Mouse (Mus musculus) heart, embryonic 13.5 days (tissue): Measurements from ENCODE around the gene Parp1. TPM values are rescaled to one million over a fixed set of nuclear protein-coding genes. Genes with fewer than 3 reads are reported as not detected.

Source experiments
- ATAC-seq: fragments of 200-750 bp; cut with Nextera tagmentation; 2 replicates; pipeline ENCODE4 v1.8.0; 2017; ENCODE audit warnings: moderate TSS enrichment; ENCODE audit not compliant: insufficient number of reproducible peaks, low FRiP score, low TSS enrichment; ENCODE audit errors: extremely low read depth
- H3K27ac ChIP-seq: fragments of 300-500 bp; sonication (generic); replicated peaks from 2 replicates; pipeline ENCODE4 v1.5.1; 2015; ENCODE audit warnings: moderate library complexity, mild to moderate bottlenecking, inconsistent platforms
- H3K27me3 ChIP-seq: fragments of 300-500 bp; sonication (generic); replicated peaks from 2 replicates; pipeline ENCODE4 v1.6.1; 2015; ENCODE audit warnings: mild to moderate bottlenecking, inconsistent platforms
- H3K36me3 ChIP-seq: fragments of 300-500 bp; sonication (generic); 2 replicates; pipeline ENCODE4 v1.6.1; 2015; ENCODE audit warnings: mild to moderate bottlenecking, inconsistent platforms
- H3K4me1 ChIP-seq: fragments of 300-500 bp; sonication (generic); 2 replicates; pipeline ENCODE4 v1.6.1; 2015; ENCODE audit warnings: inconsistent platforms
- H3K4me2 ChIP-seq: fragments of 300-500 bp; sonication (generic); 2 replicates; pipeline ENCODE4 v1.6.1; 2015; ENCODE audit warnings: inconsistent platforms, mild to moderate bottlenecking, moderate library complexity
- H3K4me3 ChIP-seq: fragments of 300-500 bp; sonication (generic); 2 replicates; pipeline ENCODE4 v1.5.1; 2015; ENCODE audit warnings: moderate library complexity, mild to moderate bottlenecking, inconsistent platforms
- H3K9ac ChIP-seq: fragments of 300-500 bp; sonication (generic); 2 replicates; pipeline ENCODE4 v1.6.1; 2015; ENCODE audit warnings: inconsistent platforms, mild to moderate bottlenecking, moderate library complexity
- H3K9me3 ChIP-seq: fragments of 300-500 bp; sonication (generic); 2 replicates; pipeline ENCODE4 v1.6.1; 2016; ENCODE audit warnings: inconsistent platforms
- WGBS: fragments of 180-500 bp; shearing (Covaris S2); methylation state at CpG from one replicate; pipeline ENCODE4 v1.1.7; 2015; ENCODE audit warnings: mixed read lengths; 5-methylcytosine and 5-hydroxymethylcytosine counted together
- microRNA-seq: library from miRNA; unstranded; fragments of <30 nt; microRNA quantifications from one replicate; pipeline ENCODE4, GENCODE M21; 2016
- polyA plus RNA-seq: library from polyadenylated mRNA; unstranded; fragments of >200 nt; fragmentation: Nextera tagmentation; extraction: Ambion mirVana; gene quantifications from 2 replicates; pipeline ENCODE4 v1.2.1, GENCODE M21; 2015

The Parp1 gene
- polyA plus RNA-seq, 1 experiment from 2014 or later, result 85.4 TPM

DNA sequence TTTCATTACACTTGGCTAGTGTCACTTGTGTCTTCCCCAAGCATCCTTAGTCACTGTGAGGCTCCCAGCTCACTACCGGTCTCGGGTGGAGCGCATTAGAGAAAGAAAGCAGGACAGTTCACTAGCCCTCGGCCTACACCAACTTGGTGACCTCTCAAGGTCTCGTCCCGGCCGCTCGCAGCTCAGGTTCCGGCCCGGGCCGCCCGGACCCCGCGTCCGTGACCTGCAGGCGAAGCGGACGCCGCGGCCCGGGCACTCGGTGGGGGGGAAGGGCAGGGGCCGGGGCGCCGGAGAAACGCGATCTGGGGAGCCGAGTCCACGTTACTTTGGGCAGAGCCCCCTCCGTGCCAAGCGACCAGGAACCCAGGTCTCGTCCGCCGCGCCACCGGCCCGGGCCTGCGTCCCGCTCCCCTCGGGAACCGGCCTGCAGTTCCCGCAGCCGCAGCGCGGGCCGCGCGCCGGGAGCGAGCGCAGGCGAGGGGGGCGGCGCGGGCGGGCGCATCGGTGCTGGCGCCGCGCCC lies 71.9 kb downstream of the Parp1 start:
- Histone ChIP-seq H3K27ac (peak overlapping the region; percentile 92), H3K4me1 (peaks cover 30% of the 10 kb centered on the region), H3K27me3 (no peaks in the 10 kb centered on the region), H3K36me3 (peaks cover 6% of the 10 kb centered on the region; the same call in 1 of the 2 replicates), H3K9me3 (no peaks in the 10 kb centered on the region), H3K4me2 (peak overlapping the region; percentile 83), H3K4me3 (peak overlapping the region; percentile 81), H3K9ac (peak overlapping the region; percentile 97)
- ATAC-seq, result 0 out of 2 replicates have a peak, but pooled peaks have one; percentile 11
- under 1% methylated on average over 40 of the region's 61 CpGs for WGBS

DNA sequence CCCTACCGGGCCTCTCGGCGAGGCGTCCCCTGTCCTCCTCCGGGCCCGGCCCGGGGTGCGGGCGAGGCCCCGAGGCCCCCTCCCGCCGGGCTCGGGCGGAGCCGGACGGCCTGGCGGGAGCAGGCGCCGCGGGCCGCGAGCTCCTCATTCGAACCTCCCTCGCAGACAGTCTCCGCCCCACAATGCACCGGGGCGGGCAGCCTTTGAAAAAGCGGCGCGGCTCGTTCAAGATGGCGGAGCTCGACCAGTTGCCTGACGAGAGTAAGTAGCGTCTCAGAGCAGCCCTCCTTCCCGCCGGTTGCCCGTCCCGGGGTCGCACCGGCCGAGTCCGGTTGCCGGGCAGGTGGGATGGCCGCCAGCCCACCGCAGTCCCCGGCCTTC lies 72.4 kb downstream of the Parp1 start, which contains the start of gene Lin9:
Lin9 (plus strand) TSS at position 14 of the 381 bp plus-strand sequence.
- Histone ChIP-seq H3K27ac (peak within 1 kb of the TSS; percentile 92), H3K27me3 (no peaks in the 10 kb centered on the region), H3K4me3 (peak within 1 kb of the TSS; percentile 81), H3K36me3 (peaks cover 6% of the 10 kb centered on the region; the same call in 1 of the 2 replicates), H3K4me1 (peaks cover 30% of the 10 kb centered on the region), H3K4me2 (peak within 1 kb of the TSS; percentile 83), H3K9ac (peak within 1 kb of the TSS; percentile 97), H3K9me3 (no peaks in the 10 kb centered on the region)
- WGBS, result under 1% methylated on average over 46 of the region's 47 CpGs
- peak; percentile 83 for ATAC-seq

GRCm38 (mm10) chr1:180641518-180642227 lies 72.9 kb downstream of the Parp1 start:
- Histone ChIP-seq H3K9me3 (no peaks in the 10 kb centered on the region), H3K36me3 (peaks cover 7% of the 10 kb centered on the region; the same call in 1 of the 2 replicates), H3K4me2 (peak overlapping the region; percentile 83), H3K4me1 (peaks cover 27% of the 10 kb centered on the region), H3K9ac (peak overlapping the region; percentile 97), H3K27ac (peak overlapping the region; percentile 92), H3K27me3 (no peaks in the 10 kb centered on the region), H3K4me3 (peak overlapping the region; percentile 81)
- no peak for ATAC-seq
- WGBS, result 2% methylated on average over 50 of the region's 50 CpGs

GRCm38 (mm10) chr1:180642228-180642564 lies 73.5 kb downstream of the Parp1 start:
- H3K27me3 ChIP-seq, result no peaks in the 10 kb centered on the region
- peaks cover 24% of the 10 kb centered on the region for H3K4me1 ChIP-seq
- H3K36me3 ChIP-seq, result peaks cover 9% of the 10 kb centered on the region; the same call in 1 of the 2 replicates
- WGBS, result 71% methylated on average over 8 of the region's 8 CpGs
- H3K27ac ChIP-seq, result peak overlapping the region; percentile 92; the same call in 1 of the 2 replicates
- no peaks in the 10 kb centered on the region for H3K9me3 ChIP-seq
- ATAC-seq, result no peak
- H3K4me3 ChIP-seq, result peak overlapping the region; percentile 81
- peak overlapping the region; percentile 83 for H3K4me2 ChIP-seq
- H3K9ac ChIP-seq, result peak overlapping the region; percentile 97

Small RNA genes within 50 kb of the gene (microRNA-seq; reads per million reads assigned to microRNA genes)
- not detected for gene Mir6904

Other genes starting within 250 kb of the Parp1 start
- 5.0 and 5.1 TPM in 2 replicates for gene Itpkb, start 238.4 kb upstream of the Parp1 start, polyA plus RNA-seq
- 0.43 and 0.44 TPM in 2 replicates for gene Stum, start 85.4 kb upstream of the Parp1 start, polyA plus RNA-seq
- 12.1 and 14.4 TPM in 2 replicates for gene Lin9, start 72.2 kb downstream of the Parp1 start, polyA plus RNA-seq
- gene Mixl1, start 128.1 kb downstream of the Parp1 start, polyA plus RNA-seq, result 0.16 and 0.24 TPM in 2 replicates
- gene Acbd3, start 157.1 kb downstream of the Parp1 start, polyA plus RNA-seq, result 18.5 and 18.8 TPM in 2 replicates
- gene H3f3a, start 245.0 kb downstream of the Parp1 start, polyA plus RNA-seq, result 1,623 and 1,726 TPM in 2 replicates